Mouse (Mus musculus) hindbrain, embryonic 10.5 days (tissue): ENCODE measurements around the gene Spock3. TPM values are rescaled to one million over a fixed set of nuclear protein-coding genes. Genes with fewer than 3 reads are reported as not detected.
"Not testable (repeated sequence)": the region's sequence is repeated elsewhere in the genome, so short reads cannot be mapped to it uniquely, and the experiment has no call there.

Experiments used
- DNase-seq: peaks from one replicate; pipeline ENCODE4 v3.0.0-alpha.2; 2017; ENCODE audit warnings: low spot score
- H3K27ac ChIP-seq: fragments of 300-500 bp; sonication (generic); 2 replicates; pipeline ENCODE4 v1.5.1; 2016; ENCODE audit warnings: mild to moderate bottlenecking, moderate library complexity
- H3K27me3 ChIP-seq: fragments of 300-500 bp; sonication (generic); 2 replicates; pipeline ENCODE4 v1.6.1; 2016; ENCODE audit warnings: mild to moderate bottlenecking; ENCODE audit not compliant: poor library complexity, insufficient read depth, severe bottlenecking
- H3K36me3 ChIP-seq: fragments of 300-500 bp; sonication (generic); 2 replicates; pipeline ENCODE4 v1.6.1; 2016; ENCODE audit warnings: mild to moderate bottlenecking, moderate library complexity
- H3K4me1 ChIP-seq: fragments of 300-500 bp; sonication (generic); replicated peaks from 2 replicates; pipeline ENCODE4 v1.6.1; 2016; ENCODE audit warnings: mild to moderate bottlenecking
- H3K4me3 ChIP-seq: fragments of 300-500 bp; sonication (generic); 2 replicates; pipeline ENCODE4 v1.5.1; 2016; ENCODE audit warnings: mild to moderate bottlenecking, moderate library complexity
- H3K9me3 ChIP-seq: fragments of 300-500 bp; sonication (generic); 2 replicates; pipeline ENCODE4 v1.6.1; 2016; ENCODE audit warnings: mild to moderate bottlenecking, moderate library complexity
- WGBS: fragments of 180-500 bp; shearing (Covaris S2); methylation state at CpG from one replicate; pipeline ENCODE4 v1.1.7; 2016; 5-methylcytosine and 5-hydroxymethylcytosine counted together
- polyA plus RNA-seq: library from polyadenylated mRNA; unstranded; fragments of >200 nt; fragmentation: Nextera tagmentation; extraction: Ambion mirVana; gene quantifications from 2 replicates; pipeline ENCODE4 v1.2.1, GENCODE M21; 2016

Spock3 gene
- polyA plus RNA-seq, result 4.9 and 11.5 TPM in 2 replicates

- no peak for DNase-seq
- WGBS, result 45% methylated on average over 2 of the region's 2 CpGs
- Histone ChIP-seq H3K4me3 (peak within 1 kb of the TSS; percentile 70), H3K27ac (peak within 1 kb of the TSS; percentile 81), H3K9me3 (no peaks in the 10 kb centered on the region), H3K36me3 (no peaks in the 10 kb centered on the region), H3K27me3 (peaks cover 20% of the 10 kb centered on the region; the same call in 1 of the 2 replicates), H3K4me1 (0 out of 2 replicates have a peak, but pooled peaks cover 3% of the 10 kb centered on the region)
Measured at GRCm38 (mm10) chr8:62950709-62951108, at the start of gene Spock3. Gene Spock3 (plus strand): TSS chr8:62951009.

GRCm38 (mm10) chr8:62951173-62952134 lies 645 bp downstream of the Spock3 start:
- 0 out of 2 replicates have a peak, but pooled peaks cover 3% of the 10 kb centered on the region for H3K4me1 ChIP-seq
- H3K27me3 ChIP-seq, result peaks cover 20% of the 10 kb centered on the region; the same call in 1 of the 2 replicates
- H3K9me3 ChIP-seq, result no peaks in the 10 kb centered on the region
- DNase-seq, result peak; percentile 71
- peak overlapping the region; percentile 81 for H3K27ac ChIP-seq
- WGBS, result under 1% methylated on average over 50 of the region's 50 CpGs
- peak overlapping the region; percentile 70 for H3K4me3 ChIP-seq
- no peaks in the 10 kb centered on the region for H3K36me3 ChIP-seq

- WGBS, result 16% methylated on average over 3 of the region's 3 CpGs
- Histone ChIP-seq H3K27ac (no peak overlapping the region), H3K4me1 (0 out of 2 replicates have a peak, but pooled peaks cover 3% of the 10 kb centered on the region), H3K36me3 (no peaks in the 10 kb centered on the region), H3K27me3 (peaks cover 20% of the 10 kb centered on the region; the same call in 1 of the 2 replicates), H3K9me3 (no peaks in the 10 kb centered on the region), H3K4me3 (peak overlapping the region; percentile 70)
- DNase-seq, result no peak
Measured at GRCm38 (mm10) chr8:62952481-62952880, 1.7 kb downstream of the Spock3 start.

- WGBS, result 91% methylated on average over 3 of the region's 3 CpGs
- no peak for DNase-seq
- Histone ChIP-seq H3K4me3 (no peak overlapping the region), H3K27me3 (no peaks in the 10 kb centered on the region), H3K4me1 (no peaks in the 10 kb centered on the region), H3K9me3 (no peaks in the 10 kb centered on the region), H3K27ac (no peak overlapping the region), H3K36me3 (no peaks in the 10 kb centered on the region)
Measured at GRCm38 (mm10) chr8:62962608-62963007, 11.8 kb downstream of the Spock3 start.

- no peaks in the 10 kb centered on the region for H3K36me3 ChIP-seq
- H3K4me3 ChIP-seq, result no peak overlapping the region
- WGBS, result 86% methylated on average over 2 of the region's 2 CpGs
Measured at GRCm38 (mm10) chr8:62969802-62970372, 19.1 kb downstream of the Spock3 start.

GRCm38 (mm10) chr8:63088984-63089383 lies 138.2 kb downstream of the Spock3 start:
- WGBS, result 79% methylated on average over 3 of the region's 3 CpGs
- no peak for DNase-seq

More at GRCm38 (mm10) chr8:62969802-62970372, 19.1 kb downstream of the Spock3 start:
- H3K27me3 ChIP-seq, result no peaks in the 10 kb centered on the region
- no peaks in the 10 kb centered on the region for H3K9me3 ChIP-seq
- no peak overlapping the region for H3K27ac ChIP-seq
- no peaks in the 10 kb centered on the region for H3K4me1 ChIP-seq
- no peak for DNase-seq

GRCm38 (mm10) chr8:63098200-63098599 lies 147.4 kb downstream of the Spock3 start:
- Histone ChIP-seq H3K27ac (no peak overlapping the region), H3K27me3 (no peaks in the 10 kb centered on the region), H3K4me1 (no peaks in the 10 kb centered on the region), H3K4me3 (no peak overlapping the region), H3K9me3 (no peaks in the 10 kb centered on the region), H3K36me3 (no peaks in the 10 kb centered on the region)
- WGBS, result 93% methylated on average over 2 of the region's 2 CpGs
- no peak for DNase-seq

More at GRCm38 (mm10) chr8:63088984-63089383, 138.2 kb downstream of the Spock3 start:
- no peaks in the 10 kb centered on the region for H3K9me3 ChIP-seq
- H3K27ac ChIP-seq, result no peak overlapping the region
- no peaks in the 10 kb centered on the region for H3K4me1 ChIP-seq
- H3K4me3 ChIP-seq, result no peak overlapping the region
- H3K27me3 ChIP-seq, result no peaks in the 10 kb centered on the region
- H3K36me3 ChIP-seq, result no peaks in the 10 kb centered on the region

GRCm38 (mm10) chr8:63109761-63110160 lies 159.0 kb downstream of the Spock3 start:
- 50% methylated on average over 1 of the region's 1 CpGs for WGBS
- Histone ChIP-seq H3K4me3 (no peak overlapping the region), H3K36me3 (no peaks in the 10 kb centered on the region), H3K27me3 (no peaks in the 10 kb centered on the region), H3K9me3 (no peaks in the 10 kb centered on the region), H3K27ac (no peak overlapping the region), H3K4me1 (no peaks in the 10 kb centered on the region)
- no peak for DNase-seq

- Histone ChIP-seq H3K36me3 (no peaks in the 10 kb centered on the region), H3K9me3 (no peaks in the 10 kb centered on the region), H3K27me3 (no peaks in the 10 kb centered on the region), H3K4me1 (no peaks in the 10 kb centered on the region), H3K4me3 (no peak overlapping the region), H3K27ac (no peak overlapping the region)
- 76% methylated on average over 1 of the region's 1 CpGs for WGBS
- DNase-seq, result no peak
Measured at GRCm38 (mm10) chr8:63112919-63113318, 162.1 kb downstream of the Spock3 start.

- Histone ChIP-seq H3K9me3 (no peaks in the 10 kb centered on the region), H3K4me3 (no peak overlapping the region), H3K27ac (no peak overlapping the region), H3K27me3 (no peaks in the 10 kb centered on the region), H3K36me3 (no peaks in the 10 kb centered on the region), H3K4me1 (no peaks in the 10 kb centered on the region)
- no peak for DNase-seq
- WGBS, result 72% methylated on average over 2 of the region's 2 CpGs
Measured at GRCm38 (mm10) chr8:63120508-63120907, 169.7 kb downstream of the Spock3 start.

GRCm38 (mm10) chr8:63135406-63135805 lies 184.6 kb downstream of the Spock3 start:
- H3K4me1 ChIP-seq, result no peaks in the 10 kb centered on the region
- DNase-seq, result no peak
- no peaks in the 10 kb centered on the region for H3K27me3 ChIP-seq
- WGBS, result 90% methylated on average over 3 of the region's 3 CpGs
- H3K36me3 ChIP-seq, result no peaks in the 10 kb centered on the region
- H3K4me3 ChIP-seq, result no peak overlapping the region
- no peaks in the 10 kb centered on the region for H3K9me3 ChIP-seq
- no peak overlapping the region for H3K27ac ChIP-seq

- not testable (repeated sequence) for DNase-seq, H3K4me1 ChIP-seq, H3K4me3 ChIP-seq, H3K36me3 ChIP-seq, H3K27ac ChIP-seq, H3K27me3 ChIP-seq, H3K9me3 ChIP-seq
- WGBS, result 61% methylated on average over 2 of the region's 2 CpGs
Measured at GRCm38 (mm10) chr8:63163861-63164260, 213.1 kb downstream of the Spock3 start.

GRCm38 (mm10) chr8:63165326-63165725 lies 214.5 kb downstream of the Spock3 start:
- Histone ChIP-seq H3K9me3 (no peaks in the 10 kb centered on the region), H3K4me3 (no peak overlapping the region), H3K27me3 (no peaks in the 10 kb centered on the region), H3K4me1 (no peaks in the 10 kb centered on the region), H3K27ac (no peak overlapping the region), H3K36me3 (no peaks in the 10 kb centered on the region)
- DNase-seq, result no peak
